Comparison of ENCODE assay signal across 8 mouse cellular contexts in the genomic region with DNA sequence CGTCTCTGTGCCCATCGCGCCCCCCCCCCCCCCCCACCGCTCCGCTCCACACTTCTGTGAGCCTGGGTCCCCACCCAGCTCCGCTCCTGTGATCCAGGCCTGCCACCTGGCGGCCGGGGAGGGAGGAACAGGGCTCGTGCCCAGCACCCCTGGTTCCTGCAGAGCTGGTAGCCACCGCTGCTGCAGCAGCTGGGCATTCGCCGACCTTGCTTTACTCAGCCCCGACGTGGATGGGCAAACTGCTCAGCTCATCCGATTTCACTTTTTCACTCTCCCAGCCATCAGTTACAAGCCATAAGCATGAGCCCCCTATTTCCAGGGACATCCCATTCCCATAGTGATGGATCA. TPM values are rescaled to one million over a fixed set of nuclear protein-coding genes. Genes with fewer than 3 reads are reported as not detected.
DNase-seq lines count a peak whose midpoint lies in the region; ATAC-seq and TF ChIP-seq lines count a peak whose summit lies in the region.

No protein-coding gene starts in this region.

- DNase-seq in G1E (ENCODE audit: low spot score) = peak; percentile 76
- DNase-seq in c-Kit-positive CD71-negative TER-119-negative erythroid progenitor cells, embryonic 14.5 days (ENCODE audit: low read depth) = peak; percentile 79
- peak; percentile 72 for DNase-seq in forebrain, postnatal 0 days
- DNase-seq in layer of hippocampus, adult 9-11 months = peak; percentile 74
- peak; percentile 82 for DNase-seq in lung, postnatal 0 days (ENCODE audit: low spot score)
- DNase-seq in ovary, postnatal 10 days (ENCODE audit: low spot score) = peak; percentile 77
- peak; percentile 95 for DNase-seq in thymus, postnatal 14 days

- 0 out of 2 replicates have a peak overlapping the region, but pooled peaks have one; percentile 10 for H3K9ac ChIP-seq in forebrain, postnatal 0 days
- H3K9ac ChIP-seq in lung, postnatal 0 days (replicated peaks; ENCODE audit: low read depth) = no peak overlapping the region

- peaks cover 68% of the 10 kb centered on the region for H3K36me3 ChIP-seq in G1E (replicated peaks)
- peaks cover 29% of the 10 kb centered on the region for H3K36me3 ChIP-seq in forebrain, postnatal 0 days (ENCODE audit: insufficient read depth)
- no peaks in the 10 kb centered on the region for H3K36me3 ChIP-seq in lung, postnatal 0 days (ENCODE audit: insufficient read depth, low read length)

- H3K4me2 ChIP-seq in forebrain, postnatal 0 days (ENCODE audit: low read depth) = peak overlapping the region; percentile 98
- H3K4me2 ChIP-seq in lung, postnatal 0 days (replicated peaks; ENCODE audit: low read depth, low read length) = peak overlapping the region; percentile 93

- H3K27me3 ChIP-seq in G1E (ENCODE audit: insufficient read depth, low read length) = peaks cover 19% of the 10 kb centered on the region; the same call in 1 of the 2 replicates
- H3K27me3 ChIP-seq in forebrain, postnatal 0 days (ENCODE audit: insufficient read depth, low read length) = no peaks in the 10 kb centered on the region; the same call in 1 of the 2 replicates
- no peaks in the 10 kb centered on the region for H3K27me3 ChIP-seq in lung, postnatal 0 days (replicated peaks; ENCODE audit: insufficient read depth, low read length)

- H3K4me3 ChIP-seq in G1E (ENCODE audit: low read depth, low read length) = peak overlapping the region; percentile 75
- peak overlapping the region; percentile 48 for H3K4me3 ChIP-seq in forebrain, postnatal 0 days (ENCODE audit: low read depth, low read length)
- H3K4me3 ChIP-seq in lung, postnatal 0 days (ENCODE audit: low read depth, low read length) = peak overlapping the region; percentile 69

- H3K27ac ChIP-seq in forebrain, postnatal 0 days (ENCODE audit: low read depth, low read length) = no peak overlapping the region
- H3K27ac ChIP-seq in lung, postnatal 0 days (ENCODE audit: low read length) = no peak overlapping the region; the same call in 1 of the 2 replicates

- peaks cover 60% of the 10 kb centered on the region for H3K4me1 ChIP-seq in G1E (ENCODE audit: insufficient read depth, low read depth, low read length)
- H3K4me1 ChIP-seq in forebrain, postnatal 0 days (ENCODE audit: insufficient read depth) = peaks cover 11% of the 10 kb centered on the region
- H3K4me1 ChIP-seq in lung, postnatal 0 days (ENCODE audit: insufficient read depth, low read depth, low read length) = peaks cover 14% of the 10 kb centered on the region

- TF ChIP-seq EP300 in lung, postnatal 0 days (IDR thresholded peaks at IDR 0.05) = no peak

- no peaks in the 10 kb centered on the region for H3K9me3 ChIP-seq in G1E (replicated peaks)
- no peaks in the 10 kb centered on the region for H3K9me3 ChIP-seq in forebrain, postnatal 0 days (ENCODE audit: low read length)
- H3K9me3 ChIP-seq in lung, postnatal 0 days (ENCODE audit: low read length) = no peaks in the 10 kb centered on the region

- TF ChIP-seq CTCF in G1E (IDR thresholded peaks at IDR 0.05; ENCODE audit: low read depth, low read length) = peak; percentile 67; the same call in 1 of the 2 replicates
- TF ChIP-seq CTCF in forebrain, postnatal 0 days (IDR thresholded peaks at IDR 0.05; ENCODE audit: low read depth) = peak; percentile 78
- TF ChIP-seq CTCF in lung, postnatal 0 days (IDR thresholded peaks at IDR 0.05) = peak; percentile 90

- no peak for ATAC-seq in G1E (ENCODE audit: extremely low read depth, insufficient number of reproducible peaks, low FRiP score, poor library complexity, severe bottlenecking)
- peak; percentile 63 for ATAC-seq in forebrain, postnatal 0 days
- peak; percentile 49 to 71 for ATAC-seq in hematopoietic stem cell, adult 5-6 weeks (replicated peaks in 1 of 2; ENCODE audit: insufficient read depth in 1 of 2, low FRiP score in 2 of 2, low TSS enrichment in 1 of 2, low read depth in 1 of 2, poor library complexity in 2 of 2, severe bottlenecking in 2 of 2)
- ATAC-seq in lung, postnatal 0 days = peak; percentile 74

- 5% methylated on average over 9 of the region's 15 CpGs for WGBS in forebrain, postnatal 0 days
- 1% methylated on average over 7 of the region's 15 CpGs for WGBS in lung, postnatal 0 days

RNA-seq across cellular contexts. Expression of gene Six5, which starts 1.2 kb away (rescaled TPM):
- total RNA-seq in G1E (2014; fragmentation: Nextera tagmentation) = 1.8 and 3.8 TPM in 2 replicates
- 2.6 and 3.6 TPM in 2 replicates for total RNA-seq in G1E (2017)
- 9.2 and 9.9 TPM in 2 replicates for polyA plus RNA-seq in G1E (2012)
- 3.0 and 4.1 TPM in 2 replicates for total RNA-seq in forebrain, postnatal 0 days (2014; rRNA removed)
- polyA plus RNA-seq in forebrain, postnatal 0 days (2015; fragmentation: Nextera tagmentation; extraction: Ambion mirVana) = 0.97 and 1.0 TPM in 2 replicates
- total RNA-seq in hematopoietic stem cell, adult 5-6 weeks (2017) = 7.9 and 9.3 TPM in 2 replicates
- 4.2 and 4.7 TPM in 2 replicates for polyA plus RNA-seq in lung, postnatal 0 days (2015; fragmentation: Nextera tagmentation; extraction: Ambion mirVana)

RNA-seq across cellular contexts. Expression of gene Dmpk, which starts 9.5 kb away (rescaled TPM):
- total RNA-seq in G1E (2014; fragmentation: Nextera tagmentation) (17.1 and 27.5 TPM in 2 replicates), G1E (2017) (7.3 and 8.0 TPM in 2 replicates)
- polyA plus RNA-seq in G1E (2012) = 78.7 and 82.1 TPM in 2 replicates
- 16.2 and 20.8 TPM in 2 replicates for total RNA-seq in forebrain, postnatal 0 days (2014; rRNA removed)
- 2.2 and 3.0 TPM in 2 replicates for polyA plus RNA-seq in forebrain, postnatal 0 days (2015; fragmentation: Nextera tagmentation; extraction: Ambion mirVana)
- total RNA-seq in hematopoietic stem cell, adult 5-6 weeks (2017) = 3.6 TPM in 1 of 2 replicates, not detected in the other
- polyA plus RNA-seq in lung, postnatal 0 days (2015; fragmentation: Nextera tagmentation; extraction: Ambion mirVana) = 11.5 and 14.7 TPM in 2 replicates

RNA-seq across cellular contexts. Expression of gene Dmwd, which starts 17.1 kb away (rescaled TPM):
- total RNA-seq in G1E (2014; fragmentation: Nextera tagmentation) (36.2 and 50.6 TPM in 2 replicates), G1E (2017) (22.4 and 23.6 TPM in 2 replicates)
- polyA plus RNA-seq in G1E (2012) = 141 and 150 TPM in 2 replicates
- 96.5 and 122 TPM in 2 replicates for total RNA-seq in forebrain, postnatal 0 days (2014; rRNA removed)
- 43.6 and 43.8 TPM in 2 replicates for polyA plus RNA-seq in forebrain, postnatal 0 days (2015; fragmentation: Nextera tagmentation; extraction: Ambion mirVana)
- total RNA-seq in hematopoietic stem cell, adult 5-6 weeks (2017) = 13.5 TPM in 2 replicates
- polyA plus RNA-seq in lung, postnatal 0 days (2015; fragmentation: Nextera tagmentation; extraction: Ambion mirVana) = 9.7 and 12.0 TPM in 2 replicates

RNA-seq across cellular contexts. Expression of gene Gm4969, which starts 25.0 kb away (rescaled TPM):
- 0.39 TPM in 1 of 2 replicates, not detected in the other for total RNA-seq in G1E (2014; fragmentation: Nextera tagmentation)
- 0.05 TPM in 1 of 2 replicates, not detected in the other for total RNA-seq in G1E (2017)
- 0.01 TPM in 1 of 2 replicates, not detected in the other for polyA plus RNA-seq in G1E (2012)
- 5.3 and 8.9 TPM in 2 replicates for total RNA-seq in forebrain, postnatal 0 days (2014; rRNA removed)
- polyA plus RNA-seq in forebrain, postnatal 0 days (2015; fragmentation: Nextera tagmentation; extraction: Ambion mirVana) = 8.3 and 10.6 TPM in 2 replicates
- total RNA-seq in hematopoietic stem cell, adult 5-6 weeks (2017) = 0.50 and 1.1 TPM in 2 replicates
- polyA plus RNA-seq in lung, postnatal 0 days (2015; fragmentation: Nextera tagmentation; extraction: Ambion mirVana) = 0.20 and 0.23 TPM in 2 replicates

RNA-seq across cellular contexts. Expression of gene Fbxo46, which starts 26.5 kb away (rescaled TPM):
- 3.3 and 6.7 TPM in 2 replicates for total RNA-seq in G1E (2014; fragmentation: Nextera tagmentation)
- total RNA-seq in G1E (2017) = 6.2 and 7.2 TPM in 2 replicates
- polyA plus RNA-seq in G1E (2012) = 27.3 and 27.8 TPM in 2 replicates
- 19.8 and 22.8 TPM in 2 replicates for total RNA-seq in forebrain, postnatal 0 days (2014; rRNA removed)
- polyA plus RNA-seq in forebrain, postnatal 0 days (2015; fragmentation: Nextera tagmentation; extraction: Ambion mirVana) = 8.4 and 11.9 TPM in 2 replicates
- total RNA-seq in hematopoietic stem cell, adult 5-6 weeks (2017) = 7.8 and 8.3 TPM in 2 replicates
- 9.9 and 10.1 TPM in 2 replicates for polyA plus RNA-seq in lung, postnatal 0 days (2015; fragmentation: Nextera tagmentation; extraction: Ambion mirVana)
